Mouse (Mus musculus) liver, embryonic 16.5 days (tissue): ENCODE results near the gene Tpd52l2. TPM values are rescaled to one million over a fixed set of nuclear protein-coding genes. Genes with fewer than 3 reads are reported as not detected.

Source experiments
- ATAC-seq: fragments of 200-750 bp; cut with Nextera tagmentation; 2 replicates; pipeline ENCODE4 v1.8.0; 2017; ENCODE audit warnings: low read depth, mild to moderate bottlenecking, moderate number of reproducible peaks, moderate library complexity
- H3K27ac ChIP-seq: fragments of 300-500 bp; sonication (generic); 2 replicates; pipeline ENCODE4 v1.5.1; 2014; ENCODE audit warnings: mild to moderate bottlenecking, low read length
- H3K27me3 ChIP-seq: fragments of 300-500 bp; sonication (generic); 2 replicates; pipeline ENCODE4 v1.6.1; 2014; ENCODE audit warnings: low read depth, low read length, mixed read lengths; ENCODE audit not compliant: control insufficient read depth, insufficient read depth
- H3K36me3 ChIP-seq: fragments of 300-500 bp; sonication (generic); 2 replicates; pipeline ENCODE4 v1.6.1; 2014; ENCODE audit warnings: mild to moderate bottlenecking; ENCODE audit not compliant: control insufficient read depth, insufficient read depth
- H3K4me1 ChIP-seq: fragments of 300-500 bp; sonication (generic); 2 replicates; pipeline ENCODE4 v1.6.1; 2014; ENCODE audit warnings: low read depth, low read length, mixed read lengths; ENCODE audit not compliant: control insufficient read depth
- H3K4me2 ChIP-seq: fragments of 300-500 bp; sonication (generic); 2 replicates; pipeline ENCODE4 v1.6.1; 2014; ENCODE audit warnings: low read depth, low read length, mixed read lengths
- H3K4me3 ChIP-seq: fragments of 300-500 bp; sonication (generic); 2 replicates; pipeline ENCODE4 v1.5.1; 2014; ENCODE audit warnings: low read depth, mild to moderate bottlenecking, low read length
- H3K9ac ChIP-seq: fragments of 300-500 bp; sonication (generic); 2 replicates; pipeline ENCODE4 v1.6.1; 2014; ENCODE audit warnings: low read depth, low read length
- H3K9me3 ChIP-seq: fragments of 300-500 bp; sonication (generic); replicated peaks from 2 replicates; pipeline ENCODE4 v1.6.1; 2016; ENCODE audit warnings: low read length; ENCODE audit not compliant: control insufficient read depth
- WGBS: fragments of 180-500 bp; shearing (Covaris S2); extraction: QIAGEN DNeasy Blood & Tissue Kit; methylation state at CpG from one replicate; pipeline ENCODE4 v1.1.7; 2014; ENCODE audit not compliant: insufficient replicate concordance; 5-methylcytosine and 5-hydroxymethylcytosine counted together
- polyA plus RNA-seq: library from polyadenylated mRNA; unstranded; fragments of >200 nt; fragmentation: Nextera tagmentation; extraction: Ambion mirVana; gene quantifications from 2 replicates; pipeline ENCODE4 v1.2.1, GENCODE M21; 2015

Gene Tpd52l2
- polyA plus RNA-seq, 1 experiment from 2014 or later: 62.7 TPM

- no peak for ATAC-seq
- H3K4me1 ChIP-seq: peaks cover 50% of the 10 kb centered on the region
- H3K4me2 ChIP-seq: no peak overlapping the region
- H3K27me3 ChIP-seq: peaks cover 9% of the 10 kb centered on the region; the same call in 1 of the 2 replicates
- H3K9ac ChIP-seq: no peak overlapping the region
- no peaks in the 10 kb centered on the region for H3K36me3 ChIP-seq
- WGBS: 42% methylated on average over 1 of the region's 1 CpGs
- no peak overlapping the region for H3K4me3 ChIP-seq
- no peak overlapping the region; the same call in 1 of the 2 replicates for H3K27ac ChIP-seq
- H3K9me3 ChIP-seq: no peaks in the 10 kb centered on the region
Observed at GRCm38 (mm10) chr2:181461536-181462100, 35.3 kb upstream of the Tpd52l2 start.

GRCm38 (mm10) chr2:181462604-181463003, 34.3 kb upstream of the Tpd52l2 start:
- H3K27me3 ChIP-seq: peaks cover 9% of the 10 kb centered on the region; the same call in 1 of the 2 replicates
- ATAC-seq: no peak
- no peaks in the 10 kb centered on the region for H3K9me3 ChIP-seq
- H3K4me3 ChIP-seq: no peak overlapping the region
- no peak overlapping the region for H3K9ac ChIP-seq
- WGBS: 67% methylated on average over 1 of the region's 1 CpGs
- H3K4me1 ChIP-seq: peaks cover 45% of the 10 kb centered on the region
- H3K27ac ChIP-seq: no peak overlapping the region
- no peaks in the 10 kb centered on the region for H3K36me3 ChIP-seq
- no peak overlapping the region for H3K4me2 ChIP-seq

- Histone ChIP-seq H3K4me3 (no peak overlapping the region), H3K27ac (no peak overlapping the region), H3K4me1 (peaks cover 40% of the 10 kb centered on the region), H3K27me3 (peaks cover 9% of the 10 kb centered on the region; the same call in 1 of the 2 replicates), H3K9me3 (no peaks in the 10 kb centered on the region), H3K9ac (no peak overlapping the region; the same call in 1 of the 2 replicates), H3K36me3 (no peaks in the 10 kb centered on the region), H3K4me2 (no peak overlapping the region)
- ATAC-seq: 0 out of 2 replicates have a peak, but pooled peaks have one; percentile 1
- WGBS: 25% methylated on average over 7 of the region's 7 CpGs
Observed at GRCm38 (mm10) chr2:181463008-181463738, 33.8 kb upstream of the Tpd52l2 start.

GRCm38 (mm10) chr2:181465423-181465822, 31.5 kb upstream of the Tpd52l2 start:
- H3K27me3 ChIP-seq: peaks cover 5% of the 10 kb centered on the region; the same call in 1 of the 2 replicates
- WGBS: 52% methylated on average over 3 of the region's 3 CpGs
- no peak for ATAC-seq
- H3K4me2 ChIP-seq: no peak overlapping the region
- no peaks in the 10 kb centered on the region for H3K36me3 ChIP-seq
- no peak overlapping the region for H3K27ac ChIP-seq
- H3K4me3 ChIP-seq: no peak overlapping the region
- no peak overlapping the region for H3K9ac ChIP-seq
- H3K4me1 ChIP-seq: peaks cover 29% of the 10 kb centered on the region
- H3K9me3 ChIP-seq: no peaks in the 10 kb centered on the region

GRCm38 (mm10) chr2:181470285-181470684, 26.7 kb upstream of the Tpd52l2 start:
- Histone ChIP-seq H3K36me3 (no peaks in the 10 kb centered on the region), H3K4me1 (0 out of 2 replicates have a peak, but pooled peaks cover 3% of the 10 kb centered on the region), H3K4me2 (no peak overlapping the region), H3K9ac (no peak overlapping the region), H3K9me3 (no peaks in the 10 kb centered on the region), H3K27me3 (no peaks in the 10 kb centered on the region), H3K27ac (no peak overlapping the region; the same call in 1 of the 2 replicates), H3K4me3 (no peak overlapping the region)
- no peak for ATAC-seq
- WGBS: 19% methylated on average over 2 of the region's 2 CpGs

GRCm38 (mm10) chr2:181471246-181471645, 25.7 kb upstream of the Tpd52l2 start:
- WGBS: 18% methylated on average over 5 of the region's 5 CpGs
- Histone ChIP-seq H3K9me3 (no peaks in the 10 kb centered on the region), H3K4me3 (no peak overlapping the region), H3K4me1 (0 out of 2 replicates have a peak, but pooled peaks cover 3% of the 10 kb centered on the region), H3K27me3 (no peaks in the 10 kb centered on the region), H3K9ac (no peak overlapping the region), H3K36me3 (no peaks in the 10 kb centered on the region), H3K27ac (no peak overlapping the region), H3K4me2 (no peak overlapping the region)
- ATAC-seq: 0 out of 2 replicates have a peak, but pooled peaks have one; percentile 21

- Histone ChIP-seq H3K9ac (no peak overlapping the region), H3K27ac (no peak overlapping the region), H3K4me3 (no peak overlapping the region), H3K9me3 (no peaks in the 10 kb centered on the region), H3K36me3 (no peaks in the 10 kb centered on the region), H3K27me3 (no peaks in the 10 kb centered on the region), H3K4me2 (no peak overlapping the region), H3K4me1 (0 out of 2 replicates have a peak, but pooled peaks cover 3% of the 10 kb centered on the region)
- no peak for ATAC-seq
- 76% methylated on average over 1 of the region's 1 CpGs for WGBS
Observed at GRCm38 (mm10) chr2:181472256-181472827, 24.6 kb upstream of the Tpd52l2 start.

- Histone ChIP-seq H3K4me1 (peaks cover 23% of the 10 kb centered on the region), H3K4me2 (peak overlapping the region; percentile 17; the same call in 1 of the 2 replicates), H3K27me3 (no peaks in the 10 kb centered on the region), H3K27ac (no peak overlapping the region), H3K9me3 (no peaks in the 10 kb centered on the region), H3K9ac (peak overlapping the region; percentile 41; the same call in 1 of the 2 replicates), H3K36me3 (no peaks in the 10 kb centered on the region), H3K4me3 (no peak overlapping the region)
- WGBS: 11% methylated on average over 2 of the region's 2 CpGs
- ATAC-seq: no peak
Observed at GRCm38 (mm10) chr2:181483120-181483519, 13.8 kb upstream of the Tpd52l2 start.
